Mouse (Mus musculus): ENCODE results near the gene Slc9a4.
"Not testable (repeated sequence)": the region's sequence is repeated elsewhere in the genome, so short reads cannot be mapped to it uniquely, and the experiment has no call there.

Slc9a4 gene

DNA sequence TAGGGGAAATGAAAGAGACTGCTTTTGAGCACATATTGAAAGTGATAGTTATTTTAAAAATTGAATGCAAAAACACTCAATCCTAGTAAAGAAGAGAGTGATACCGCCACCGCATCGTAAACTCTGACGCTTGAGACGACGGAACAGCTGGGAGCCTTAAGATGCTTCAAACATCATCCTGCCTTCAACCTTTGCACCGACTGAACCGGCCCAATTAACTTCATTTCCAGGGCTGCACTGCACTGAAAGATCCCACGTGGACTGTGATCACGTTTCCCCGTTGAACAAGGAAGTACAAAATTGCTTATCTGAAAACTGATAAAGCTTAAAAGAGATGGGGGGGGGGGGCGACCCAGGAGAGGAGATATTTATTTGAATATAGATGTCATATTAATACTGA lies 79.1 kb downstream of the Slc9a4 start:
- TF ChIP-seq NANOG (IDR thresholded peaks at IDR 0.05; ENCODE audit: borderline replicate concordance, low read length): no peak
- no peak for TF ChIP-seq POU5F1 (IDR thresholded peaks at IDR 0.05; ENCODE audit: borderline replicate concordance, low read length)
- no peak for TF ChIP-seq CTCF (conservative IDR thresholded peaks at IDR 0.05; ENCODE audit: low read length)
- H3K36me3 ChIP-seq (ENCODE audit: insufficient read depth, low read length): no peaks in the 10 kb centered on the region
- H3K4me1 ChIP-seq (replicated peaks; ENCODE audit: low read depth, low read length): no peaks in the 10 kb centered on the region
- H3K4me3 ChIP-seq (replicated peaks; ENCODE audit: low read length): no peak overlapping the region
- H3K27me3 ChIP-seq (ENCODE audit: insufficient read depth, low read length): no peaks in the 10 kb centered on the region
- H3K9me3 ChIP-seq (ENCODE audit: low read length): no peaks in the 10 kb centered on the region

DNA sequence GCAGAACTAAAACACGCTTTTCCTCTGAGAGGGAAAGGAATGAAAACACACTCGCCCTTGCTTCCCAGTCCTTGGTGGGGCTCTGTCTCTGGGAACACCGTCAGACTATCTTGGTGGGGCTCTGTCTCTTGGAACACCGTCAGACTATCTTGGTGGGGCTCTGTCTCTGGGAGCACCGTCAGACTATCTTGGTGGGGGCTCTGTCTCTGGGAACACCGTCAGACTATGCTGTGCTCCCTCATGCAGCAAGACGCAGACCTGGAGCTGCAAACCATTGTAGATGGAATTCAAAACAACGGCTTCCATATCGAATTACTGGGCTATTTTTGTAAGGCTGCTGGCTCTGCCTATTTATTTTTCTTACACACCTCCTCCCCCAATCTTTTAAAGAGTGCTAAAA lies 79.6 kb downstream of the Slc9a4 start:
- Histone ChIP-seq H3K27me3 (ENCODE audit: insufficient read depth, low read length) (no peaks in the 10 kb centered on the region), H3K4me3 (replicated peaks; ENCODE audit: low read length) (no peak overlapping the region), H3K4me1 (replicated peaks; ENCODE audit: low read depth, low read length) (no peaks in the 10 kb centered on the region), H3K9me3 (ENCODE audit: low read length) (no peaks in the 10 kb centered on the region), H3K36me3 (ENCODE audit: insufficient read depth, low read length) (no peaks in the 10 kb centered on the region)
- TF ChIP-seq POU5F1 (IDR thresholded peaks at IDR 0.05; ENCODE audit: borderline replicate concordance, low read length) (no peak), CTCF (conservative IDR thresholded peaks at IDR 0.05; ENCODE audit: low read length) (no peak), NANOG (IDR thresholded peaks at IDR 0.05; ENCODE audit: borderline replicate concordance, low read length) (no peak)

DNA sequence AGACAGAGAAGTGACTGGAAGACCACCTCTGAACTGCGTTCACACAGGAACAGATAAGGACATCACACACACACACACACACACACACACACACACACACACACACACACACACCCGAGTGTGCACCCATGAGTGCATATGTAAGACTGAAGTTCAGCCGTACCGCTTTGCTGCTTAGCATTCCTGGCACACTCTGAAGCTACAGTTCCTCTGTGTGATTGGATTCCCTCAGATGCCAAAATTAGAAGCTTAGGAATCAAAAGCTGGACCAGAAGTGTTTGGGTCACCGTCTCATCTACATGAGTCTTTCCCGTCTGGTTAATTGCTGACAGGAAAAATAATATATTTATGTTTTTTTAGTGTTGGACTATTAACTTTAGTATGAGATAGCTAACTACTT lies 81.0 kb downstream of the Slc9a4 start:
- Histone ChIP-seq H3K36me3 (ENCODE audit: insufficient read depth, low read length) (no peaks in the 10 kb centered on the region), H3K9me3 (ENCODE audit: low read length) (no peaks in the 10 kb centered on the region), H3K4me1 (replicated peaks; ENCODE audit: low read depth, low read length) (peaks cover 11% of the 10 kb centered on the region), H3K4me3 (replicated peaks; ENCODE audit: low read length) (no peak overlapping the region), H3K27me3 (ENCODE audit: insufficient read depth, low read length) (no peaks in the 10 kb centered on the region)
- TF ChIP-seq POU5F1 (IDR thresholded peaks at IDR 0.05; ENCODE audit: borderline replicate concordance, low read length): no peak
- no peak for TF ChIP-seq NANOG (IDR thresholded peaks at IDR 0.05; ENCODE audit: borderline replicate concordance, low read length)
- no peak for TF ChIP-seq CTCF (conservative IDR thresholded peaks at IDR 0.05; ENCODE audit: low read length)

DNA sequence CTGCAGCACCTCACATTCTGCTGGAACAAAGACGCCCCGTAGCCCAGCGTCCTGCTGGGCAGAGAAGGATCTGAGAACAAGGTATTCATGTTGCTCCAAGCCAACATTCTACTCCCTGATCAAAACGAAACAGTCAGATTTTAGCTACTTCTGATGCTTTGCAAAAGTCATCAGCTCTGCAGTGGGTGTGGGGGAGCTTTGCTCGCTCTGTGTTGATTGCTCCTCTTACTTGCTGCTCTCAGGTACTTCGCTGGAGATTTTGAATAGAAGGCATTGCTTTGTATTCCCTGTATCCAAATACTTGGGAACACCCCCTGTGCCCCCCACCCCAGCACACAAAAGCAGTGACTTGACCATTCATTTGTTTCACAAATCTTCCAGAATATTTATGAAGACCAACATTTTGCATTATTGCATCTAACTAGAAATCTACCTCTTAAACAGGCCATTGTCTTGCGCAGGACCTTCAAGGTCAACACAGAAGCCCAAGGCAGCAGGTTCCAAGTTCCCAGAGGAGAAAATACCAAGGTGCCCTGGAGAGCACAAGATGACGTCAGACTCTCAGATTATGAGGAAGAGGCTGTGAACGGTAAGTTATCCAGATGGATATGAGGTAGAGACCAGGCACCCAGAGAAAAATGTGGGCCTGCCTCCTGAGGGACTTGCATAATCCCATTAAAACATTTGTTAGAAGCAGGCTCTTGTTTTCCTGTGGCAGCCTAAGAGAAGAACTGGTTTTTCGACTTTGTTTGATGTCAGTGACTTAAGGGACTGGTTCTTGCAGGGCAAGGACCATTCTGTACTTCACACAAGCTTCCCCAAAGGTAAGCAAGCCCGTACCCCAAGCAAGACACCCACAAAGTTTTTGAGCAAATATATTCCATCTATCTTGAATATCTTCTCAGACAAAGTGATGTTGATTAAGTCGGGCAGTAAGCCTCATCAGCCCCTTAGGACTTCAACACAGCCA lies 85.8 kb downstream of the Slc9a4 start:
- TF ChIP-seq NANOG (IDR thresholded peaks at IDR 0.05; ENCODE audit: borderline replicate concordance, low read length): no peak
- no peak for TF ChIP-seq POU5F1 (IDR thresholded peaks at IDR 0.05; ENCODE audit: borderline replicate concordance, low read length)
- TF ChIP-seq CTCF (conservative IDR thresholded peaks at IDR 0.05; ENCODE audit: low read length): no peak
- Histone ChIP-seq H3K27me3 (ENCODE audit: insufficient read depth, low read length) (0 out of 2 replicates have a peak, but pooled peaks cover 3% of the 10 kb centered on the region), H3K9me3 (ENCODE audit: low read length) (peaks cover 10% of the 10 kb centered on the region; the same call in 1 of the 2 replicates), H3K4me3 (replicated peaks; ENCODE audit: low read length) (no peak overlapping the region), H3K36me3 (ENCODE audit: insufficient read depth, low read length) (no peaks in the 10 kb centered on the region), H3K4me1 (replicated peaks; ENCODE audit: low read depth, low read length) (peaks cover 17% of the 10 kb centered on the region)

DNA sequence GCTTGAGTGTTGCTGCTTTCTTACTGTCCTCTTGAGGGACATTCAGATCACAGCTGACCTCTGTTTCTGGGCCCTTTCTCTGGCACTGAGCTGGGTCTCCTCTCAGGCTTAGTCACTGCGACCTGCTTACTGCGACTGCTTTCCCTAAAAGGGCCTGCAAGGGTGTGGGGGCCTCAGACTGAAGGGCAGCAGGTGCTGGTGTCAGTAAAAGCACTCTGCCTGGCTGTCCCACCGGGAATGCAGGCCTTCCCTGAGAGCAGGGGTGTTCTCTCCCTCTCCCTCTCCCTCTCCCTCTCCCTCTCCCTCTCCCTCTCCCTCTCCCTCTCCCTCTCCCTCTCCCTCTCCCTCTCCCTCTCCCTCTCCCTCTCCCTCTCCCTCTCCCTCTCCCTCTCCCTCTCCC lies 87.6 kb downstream of the Slc9a4 start:
- not testable (repeated sequence) for H3K27me3 ChIP-seq (ENCODE audit: insufficient read depth, low read length); H3K36me3 ChIP-seq (ENCODE audit: insufficient read depth, low read length); H3K4me3 ChIP-seq (replicated peaks; ENCODE audit: low read length)
- H3K9me3 ChIP-seq (ENCODE audit: low read length): peaks cover 16% of the 10 kb centered on the region; the same call in 1 of the 2 replicates
- peaks cover 17% of the 10 kb centered on the region for H3K4me1 ChIP-seq (replicated peaks; ENCODE audit: low read depth, low read length)

DNA sequence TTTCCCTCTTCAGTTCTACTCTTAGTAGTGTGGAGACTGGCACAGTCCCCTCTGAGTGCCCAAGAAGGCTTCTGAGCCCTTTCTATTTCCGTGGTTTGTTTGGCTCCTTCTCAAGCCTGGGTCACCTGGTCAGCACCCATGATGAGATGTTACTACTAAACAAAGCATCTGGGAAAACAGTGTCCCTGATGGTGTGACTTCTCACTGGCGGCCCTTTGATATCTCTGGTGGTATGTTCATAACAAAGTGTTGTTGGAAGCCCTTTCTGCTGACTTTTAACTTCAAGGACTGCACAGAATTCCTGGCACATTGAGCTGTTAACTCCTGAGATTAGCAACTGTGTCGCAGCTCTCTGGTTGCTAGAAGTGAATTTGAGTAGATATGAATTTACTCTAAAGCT lies 90.1 kb downstream of the Slc9a4 start:
- peaks cover 14% of the 10 kb centered on the region for H3K4me1 ChIP-seq (replicated peaks; ENCODE audit: low read depth, low read length)
- H3K27me3 ChIP-seq (ENCODE audit: insufficient read depth, low read length): peaks cover 11% of the 10 kb centered on the region; the same call in 1 of the 2 replicates
- H3K36me3 ChIP-seq (ENCODE audit: insufficient read depth, low read length): no peaks in the 10 kb centered on the region
- no peak overlapping the region for H3K4me3 ChIP-seq (replicated peaks; ENCODE audit: low read length)
- TF ChIP-seq NANOG (IDR thresholded peaks at IDR 0.05; ENCODE audit: borderline replicate concordance, low read length) (no peak), POU5F1 (IDR thresholded peaks at IDR 0.05; ENCODE audit: borderline replicate concordance, low read length) (no peak), CTCF (conservative IDR thresholded peaks at IDR 0.05; ENCODE audit: low read length) (no peak)
- peaks cover 16% of the 10 kb centered on the region; the same call in 1 of the 2 replicates for H3K9me3 ChIP-seq (ENCODE audit: low read length)

DNA sequence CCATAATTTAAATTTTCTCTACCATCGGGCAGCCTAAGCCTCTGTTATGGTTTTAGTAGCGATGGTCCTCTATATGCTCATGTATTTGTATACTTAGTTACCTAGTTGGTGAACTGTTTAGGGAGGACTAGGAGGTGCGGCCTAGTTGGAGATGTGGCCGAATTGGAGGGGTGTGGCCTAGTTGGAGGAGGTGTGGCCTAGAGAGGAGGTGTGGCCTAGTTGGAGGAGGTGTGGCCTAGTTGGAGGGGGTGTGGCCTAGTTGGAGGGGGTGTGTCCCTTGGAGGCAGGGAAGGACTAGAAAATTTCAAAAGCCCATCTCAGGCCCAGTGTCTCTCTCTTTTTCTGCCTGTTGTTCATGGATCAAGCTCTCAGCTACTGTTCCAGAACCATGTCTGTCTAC lies 91.6 kb downstream of the Slc9a4 start:
- no peak for TF ChIP-seq NANOG (IDR thresholded peaks at IDR 0.05; ENCODE audit: borderline replicate concordance, low read length)
- no peak for TF ChIP-seq POU5F1 (IDR thresholded peaks at IDR 0.05; ENCODE audit: borderline replicate concordance, low read length)
- TF ChIP-seq CTCF (conservative IDR thresholded peaks at IDR 0.05; ENCODE audit: low read length): no peak

DNA sequence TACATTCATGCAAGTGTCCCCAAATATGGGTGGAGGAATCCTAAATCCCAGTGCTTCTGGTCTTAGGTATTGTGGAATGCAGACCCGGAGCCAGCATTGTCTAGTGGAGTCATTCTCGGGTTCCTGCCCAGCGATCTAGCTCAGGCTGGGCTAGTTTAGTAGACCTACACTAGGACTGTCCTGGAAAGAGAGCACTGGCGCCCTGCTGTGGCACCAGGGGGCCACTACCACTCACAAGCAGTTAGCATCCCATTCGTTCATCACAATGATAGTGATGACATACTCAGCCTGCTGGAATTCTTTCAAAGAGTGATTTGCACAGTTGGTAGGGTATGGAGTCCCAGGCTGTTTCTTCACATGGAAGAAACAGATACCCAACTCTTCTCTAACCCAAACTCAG lies 97.4 kb downstream of the Slc9a4 start:
- Histone ChIP-seq H3K27me3 (ENCODE audit: insufficient read depth, low read length) (peaks cover 68% of the 10 kb centered on the region), H3K36me3 (ENCODE audit: insufficient read depth, low read length) (no peaks in the 10 kb centered on the region), H3K4me1 (replicated peaks; ENCODE audit: low read depth, low read length) (peaks cover 22% of the 10 kb centered on the region), H3K9me3 (ENCODE audit: low read length) (no peaks in the 10 kb centered on the region), H3K4me3 (replicated peaks; ENCODE audit: low read length) (no peak overlapping the region)
- TF ChIP-seq NANOG (IDR thresholded peaks at IDR 0.05; ENCODE audit: borderline replicate concordance, low read length): no peak
- TF ChIP-seq CTCF (conservative IDR thresholded peaks at IDR 0.05; ENCODE audit: low read length): no peak
- no peak for TF ChIP-seq POU5F1 (IDR thresholded peaks at IDR 0.05; ENCODE audit: borderline replicate concordance, low read length)

More for the DNA sequence above, 91.6 kb downstream of the Slc9a4 start:
- H3K27me3 ChIP-seq (ENCODE audit: insufficient read depth, low read length): peaks cover 17% of the 10 kb centered on the region
- H3K4me1 ChIP-seq (replicated peaks; ENCODE audit: low read depth, low read length): no peaks in the 10 kb centered on the region
- H3K36me3 ChIP-seq (ENCODE audit: insufficient read depth, low read length): no peaks in the 10 kb centered on the region
- no peak overlapping the region for H3K4me3 ChIP-seq (replicated peaks; ENCODE audit: low read length)
- peaks cover 16% of the 10 kb centered on the region; the same call in 1 of the 2 replicates for H3K9me3 ChIP-seq (ENCODE audit: low read length)

Measured in E14TG2a.4 (cell line).